Mouse (Mus musculus): ENCODE measurements around the gene Zfp946.

Zfp946 gene

GRCm38 (mm10) chr17:22423952-22424617 is at the start of gene Zfp946:
TSS of gene Zfp946 (plus strand) at chr17:22424222.
- DNase-seq (ENCODE audit: low read depth): peak; percentile 30

GRCm38 (mm10) chr17:22410756-22411155 is 13.3 kb upstream of the Zfp946 start:
- DNase-seq (ENCODE audit: low read depth): no peak

GRCm38 (mm10) chr17:22417510-22417909 is 6.5 kb upstream of the Zfp946 start:
- peak; percentile 42 for DNase-seq (ENCODE audit: low read depth)

GRCm38 (mm10) chr17:22424636-22425354 is 773 bp downstream of the Zfp946 start:
- DNase-seq (ENCODE audit: low read depth): no peak

- no peak for DNase-seq (ENCODE audit: low read depth)
Measured at GRCm38 (mm10) chr17:22447684-22448083, 23.7 kb downstream of the Zfp946 start.

GRCm38 (mm10) chr17:22497120-22497519 is 73.1 kb downstream of the Zfp946 start:
- no peak for DNase-seq (ENCODE audit: low read depth)

Data from fibroblast of lung, adult 2 months (primary cell).